Mouse (Mus musculus): Measurements from ENCODE around the gene Herc6.

- TF ChIP-seq CTCF (IDR thresholded peaks at IDR 0.05; ENCODE audit: extremely low read depth, insufficient read depth, low read length) (no peak), POLR2A (IDR thresholded peaks at IDR 0.05; ENCODE audit: extremely low read depth, insufficient read depth, low read length) (no peak)
Measured at GRCm38 (mm10) chr6:57541737-57542335, 39.0 kb upstream of the Herc6 start.

Measured in cortical plate, adult 2 months (tissue).